Mouse (Mus musculus): Measurements from ENCODE around the gene Zfp36l2. TPM values are rescaled to one million over a fixed set of nuclear protein-coding genes. Genes with fewer than 3 reads are reported as not detected.

Zfp36l2 gene
- polyA plus RNA-seq, 1 experiment from 2014 or later, result 3.4 TPM

- no peak for ATAC-seq
- no peak overlapping the region for H3K4me2 ChIP-seq (ENCODE audit: low read length)
These were observed 36.4 kb downstream of the Zfp36l2 start for GRCm38 (mm10) chr17:84151306-84151705.

DNA sequence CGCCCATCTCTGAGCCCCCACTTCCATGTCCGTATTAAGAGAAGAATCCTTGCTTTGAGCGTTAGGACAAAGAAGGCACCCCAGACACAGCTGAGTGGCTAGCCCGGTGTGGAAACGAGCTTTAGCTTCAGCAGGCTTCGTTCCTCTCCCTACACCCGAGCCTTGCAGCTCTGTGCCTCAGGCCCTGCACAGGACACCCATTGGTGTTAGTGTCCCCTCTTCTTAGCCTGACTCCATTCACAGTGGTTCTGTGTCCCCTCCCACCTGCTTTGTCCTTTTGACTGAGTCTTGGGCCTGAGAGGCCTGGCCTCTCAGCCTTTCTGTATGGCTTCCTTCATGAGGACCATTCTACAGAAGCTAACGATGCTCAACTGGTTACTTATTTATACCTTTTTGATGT is 37.5 kb downstream of the Zfp36l2 start:
- peaks cover 11% of the 10 kb centered on the region for H3K4me1 ChIP-seq (replicated peaks; ENCODE audit: control insufficient read depth, insufficient read depth, low read length)
- no peak overlapping the region for H3K27ac ChIP-seq (ENCODE audit: low read length)
- no peaks in the 10 kb centered on the region for H3K36me3 ChIP-seq (ENCODE audit: control insufficient read depth, insufficient read depth)
- no peak overlapping the region for H3K4me3 ChIP-seq (replicated peaks; ENCODE audit: low read length)
- H3K9ac ChIP-seq (replicated peaks; ENCODE audit: low read depth, low read length), result no peak overlapping the region
- 42% methylated on average over 8 of the region's 8 CpGs for WGBS
- ATAC-seq, result no peak
- H3K9me3 ChIP-seq (ENCODE audit: control insufficient read depth, low read length), result no peaks in the 10 kb centered on the region
- H3K4me2 ChIP-seq (ENCODE audit: low read length), result no peak overlapping the region
- no peaks in the 10 kb centered on the region for H3K27me3 ChIP-seq (replicated peaks; ENCODE audit: control insufficient read depth, insufficient read depth, low read length)

More at GRCm38 (mm10) chr17:84151306-84151705, 36.4 kb downstream of the Zfp36l2 start:
- Histone ChIP-seq H3K4me1 (replicated peaks; ENCODE audit: control insufficient read depth, insufficient read depth, low read length) (peaks cover 7% of the 10 kb centered on the region), H3K36me3 (ENCODE audit: control insufficient read depth, insufficient read depth) (no peaks in the 10 kb centered on the region), H3K9me3 (ENCODE audit: control insufficient read depth, low read length) (no peaks in the 10 kb centered on the region), H3K27me3 (replicated peaks; ENCODE audit: control insufficient read depth, insufficient read depth, low read length) (no peaks in the 10 kb centered on the region), H3K9ac (replicated peaks; ENCODE audit: low read depth, low read length) (no peak overlapping the region), H3K27ac (ENCODE audit: low read length) (no peak overlapping the region), H3K4me3 (replicated peaks; ENCODE audit: low read length) (no peak overlapping the region)
- WGBS, result 89% methylated on average over 6 of the region's 6 CpGs

GRCm38 (mm10) chr17:84149566-84149965 is 38.2 kb downstream of the Zfp36l2 start:
- peaks cover 11% of the 10 kb centered on the region for H3K4me1 ChIP-seq (replicated peaks; ENCODE audit: control insufficient read depth, insufficient read depth, low read length)
- ATAC-seq, result no peak
- no peak overlapping the region for H3K4me2 ChIP-seq (ENCODE audit: low read length)
- no peak overlapping the region for H3K9ac ChIP-seq (replicated peaks; ENCODE audit: low read depth, low read length)
- H3K36me3 ChIP-seq (ENCODE audit: control insufficient read depth, insufficient read depth), result no peaks in the 10 kb centered on the region
- H3K4me3 ChIP-seq (replicated peaks; ENCODE audit: low read length), result no peak overlapping the region
- 41% methylated on average over 5 of the region's 5 CpGs for WGBS
- no peaks in the 10 kb centered on the region for H3K27me3 ChIP-seq (replicated peaks; ENCODE audit: control insufficient read depth, insufficient read depth, low read length)
- H3K9me3 ChIP-seq (ENCODE audit: control insufficient read depth, low read length), result no peaks in the 10 kb centered on the region
- no peak overlapping the region for H3K27ac ChIP-seq (ENCODE audit: low read length)

GRCm38 (mm10) chr17:84148499-84149484 is 39.0 kb downstream of the Zfp36l2 start:
- H3K4me2 ChIP-seq (ENCODE audit: low read length), result no peak overlapping the region
- H3K9me3 ChIP-seq (ENCODE audit: control insufficient read depth, low read length), result no peaks in the 10 kb centered on the region
- no peak overlapping the region; the same call in 1 of the 2 replicates for H3K9ac ChIP-seq (replicated peaks; ENCODE audit: low read depth, low read length)
- H3K36me3 ChIP-seq (ENCODE audit: control insufficient read depth, insufficient read depth), result no peaks in the 10 kb centered on the region
- no peaks in the 10 kb centered on the region for H3K27me3 ChIP-seq (replicated peaks; ENCODE audit: control insufficient read depth, insufficient read depth, low read length)
- H3K4me1 ChIP-seq (replicated peaks; ENCODE audit: control insufficient read depth, insufficient read depth, low read length), result peaks cover 11% of the 10 kb centered on the region
- H3K27ac ChIP-seq (ENCODE audit: low read length), result no peak overlapping the region
- ATAC-seq, result peak; percentile 88
- WGBS, result 19% methylated on average over 11 of the region's 11 CpGs
- H3K4me3 ChIP-seq (replicated peaks; ENCODE audit: low read length), result no peak overlapping the region

- WGBS, result 56% methylated on average over 11 of the region's 11 CpGs
- Histone ChIP-seq H3K36me3 (ENCODE audit: control insufficient read depth, insufficient read depth) (no peaks in the 10 kb centered on the region), H3K4me3 (replicated peaks; ENCODE audit: low read length) (no peak overlapping the region), H3K4me2 (ENCODE audit: low read length) (no peak overlapping the region), H3K9ac (replicated peaks; ENCODE audit: low read depth, low read length) (no peak overlapping the region), H3K27me3 (replicated peaks; ENCODE audit: control insufficient read depth, insufficient read depth, low read length) (no peaks in the 10 kb centered on the region), H3K4me1 (replicated peaks; ENCODE audit: control insufficient read depth, insufficient read depth, low read length) (peaks cover 11% of the 10 kb centered on the region), H3K9me3 (ENCODE audit: control insufficient read depth, low read length) (no peaks in the 10 kb centered on the region), H3K27ac (ENCODE audit: low read length) (no peak overlapping the region)
- no peak for ATAC-seq
These were observed 40.3 kb downstream of the Zfp36l2 start for GRCm38 (mm10) chr17:84147183-84148108.

GRCm38 (mm10) chr17:84146458-84147182 is 41.1 kb downstream of the Zfp36l2 start:
- Histone ChIP-seq H3K9me3 (ENCODE audit: control insufficient read depth, low read length) (no peaks in the 10 kb centered on the region), H3K9ac (replicated peaks; ENCODE audit: low read depth, low read length) (no peak overlapping the region), H3K27me3 (replicated peaks; ENCODE audit: control insufficient read depth, insufficient read depth, low read length) (no peaks in the 10 kb centered on the region), H3K4me2 (ENCODE audit: low read length) (no peak overlapping the region), H3K27ac (ENCODE audit: low read length) (no peak overlapping the region), H3K4me3 (replicated peaks; ENCODE audit: low read length) (no peak overlapping the region), H3K36me3 (ENCODE audit: control insufficient read depth, insufficient read depth) (no peaks in the 10 kb centered on the region), H3K4me1 (replicated peaks; ENCODE audit: control insufficient read depth, insufficient read depth, low read length) (peaks cover 11% of the 10 kb centered on the region)
- WGBS, result 33% methylated on average over 7 of the region's 7 CpGs
- no peak for ATAC-seq

DNA sequence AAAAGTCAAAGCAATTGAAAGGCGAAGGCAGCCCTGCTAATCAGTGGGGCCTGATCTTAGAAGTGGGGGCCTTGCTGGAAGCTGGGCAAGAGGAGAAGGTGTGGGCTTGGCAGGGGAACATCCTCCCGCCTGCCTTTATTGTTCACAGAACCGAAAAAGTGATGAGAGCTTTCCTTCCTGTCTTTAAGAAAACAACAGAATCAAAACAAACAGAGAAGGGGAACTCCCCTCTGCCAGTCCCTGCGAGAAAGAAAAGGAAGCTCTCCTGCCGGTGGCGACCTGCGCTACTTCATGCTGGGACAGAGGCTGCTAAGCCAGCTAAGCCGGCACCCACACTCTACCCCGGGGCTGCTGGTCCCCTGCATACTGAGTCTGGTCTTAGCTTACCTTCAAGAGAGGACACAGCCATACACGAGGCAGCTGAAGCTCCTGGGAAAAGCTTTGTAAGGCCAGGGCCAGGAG is 41.9 kb downstream of the Zfp36l2 start:
- 15% methylated on average over 10 of the region's 10 CpGs for WGBS
- Histone ChIP-seq H3K4me3 (replicated peaks; ENCODE audit: low read length) (no peak overlapping the region), H3K9me3 (ENCODE audit: control insufficient read depth, low read length) (no peaks in the 10 kb centered on the region), H3K4me1 (replicated peaks; ENCODE audit: control insufficient read depth, insufficient read depth, low read length) (peaks cover 11% of the 10 kb centered on the region), H3K27me3 (replicated peaks; ENCODE audit: control insufficient read depth, insufficient read depth, low read length) (no peaks in the 10 kb centered on the region), H3K36me3 (ENCODE audit: control insufficient read depth, insufficient read depth) (no peaks in the 10 kb centered on the region), H3K27ac (ENCODE audit: low read length) (no peak overlapping the region), H3K4me2 (ENCODE audit: low read length) (no peak overlapping the region), H3K9ac (replicated peaks; ENCODE audit: low read depth, low read length) (no peak overlapping the region)
- ATAC-seq, result no peak

DNA sequence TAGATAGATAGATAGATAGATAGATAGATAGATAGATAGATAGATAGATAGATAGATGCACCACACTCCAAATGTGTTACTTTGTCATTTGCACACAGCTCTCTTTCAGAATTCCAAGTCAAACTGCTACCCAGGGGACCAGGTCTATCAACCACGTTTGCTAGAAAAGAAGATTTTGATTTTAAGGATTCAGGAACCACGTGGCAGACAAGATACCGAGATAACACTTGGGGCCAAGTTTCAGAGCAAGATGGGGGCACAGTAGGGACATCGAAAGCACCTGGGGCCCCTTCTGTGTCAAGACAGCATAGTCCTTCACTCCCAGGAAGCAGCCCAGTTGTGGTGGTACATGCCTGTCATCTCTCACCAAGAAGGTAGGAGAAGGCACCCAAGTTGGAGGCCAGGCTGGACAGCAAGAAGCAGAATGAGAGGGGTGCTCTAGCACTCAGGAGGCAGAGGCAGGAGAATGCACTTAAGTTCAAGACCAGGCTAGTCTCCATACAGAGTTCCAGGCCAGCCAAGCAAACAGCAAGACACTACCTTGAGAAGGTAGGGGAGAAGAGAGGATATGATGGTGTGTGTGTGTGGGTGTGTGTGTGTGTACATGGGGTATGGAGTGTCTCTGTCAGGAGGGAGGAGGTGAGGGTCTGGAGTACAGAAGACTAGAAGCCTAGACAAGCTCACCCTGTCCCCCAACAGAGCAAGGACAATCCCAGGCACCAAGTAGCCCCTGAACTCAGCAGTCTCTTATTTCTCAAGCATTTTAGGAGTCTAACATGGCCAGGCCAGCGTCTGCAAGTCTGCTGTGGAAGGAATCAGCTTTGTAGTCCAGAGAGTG is 42.8 kb downstream of the Zfp36l2 start:
- no peak overlapping the region for H3K4me2 ChIP-seq (ENCODE audit: low read length)
- ATAC-seq, result no peak
- WGBS, result 77% methylated on average over 5 of the region's 5 CpGs
- no peak overlapping the region for H3K27ac ChIP-seq (ENCODE audit: low read length)
- H3K4me3 ChIP-seq (replicated peaks; ENCODE audit: low read length), result no peak overlapping the region
- no peaks in the 10 kb centered on the region for H3K27me3 ChIP-seq (replicated peaks; ENCODE audit: control insufficient read depth, insufficient read depth, low read length)
- no peak overlapping the region for H3K9ac ChIP-seq (replicated peaks; ENCODE audit: low read depth, low read length)
- peaks cover 11% of the 10 kb centered on the region for H3K4me1 ChIP-seq (replicated peaks; ENCODE audit: control insufficient read depth, insufficient read depth, low read length)
- H3K36me3 ChIP-seq (ENCODE audit: control insufficient read depth, insufficient read depth), result no peaks in the 10 kb centered on the region
- H3K9me3 ChIP-seq (ENCODE audit: control insufficient read depth, low read length), result no peaks in the 10 kb centered on the region

Measured in forebrain, embryonic 16.5 days (tissue).